Mouse (Mus musculus) CH12.LX (cell line): Measurements from ENCODE around the gene Gtf3c1. TPM values are rescaled to one million over a fixed set of nuclear protein-coding genes. Genes with fewer than 3 reads are reported as not detected.

Experiments
- DNase-seq: peaks from one replicate; pipeline ENCODE4 v3.0.0-alpha.2; 2013; ENCODE audit errors: extremely low read depth
- H3K27ac ChIP-seq: 2 replicates; pipeline ENCODE4 v1.5.1; 2012; ENCODE audit warnings: low read depth, mild to moderate bottlenecking, control low read depth, moderate library complexity; ENCODE audit not compliant: insufficient read depth
- H3K27me3 ChIP-seq: replicated peaks from 2 replicates; pipeline ENCODE3; 2012; ENCODE audit warnings: inconsistent platforms
- H3K36me3 ChIP-seq, 2 experiments: replicated peaks in 1 of 2; 2 replicates each; pipeline versions ENCODE3 to v1.6.1; 2012; ENCODE audit warnings: inconsistent platforms in 1 of 2, low read length in 1 of 2, mild to moderate bottlenecking in 1 of 2, mixed read lengths in 1 of 2, moderate library complexity in 1 of 2; ENCODE audit not compliant: control insufficient read depth in 1 of 2, insufficient read depth in 1 of 2
- H3K4me1 ChIP-seq, 2 experiments: 2 replicates each; pipeline ENCODE4 v1.6.1; 2012; ENCODE audit warnings: inconsistent platforms in 1 of 2, moderate library complexity in 1 of 2; ENCODE audit not compliant: insufficient read depth in 2 of 2, control insufficient read depth in 1 of 2
- H3K4me2 ChIP-seq: 2 replicates; pipeline ENCODE4 v1.6.1; 2012; ENCODE audit warnings: low read depth, mild to moderate bottlenecking, control low read depth; ENCODE audit not compliant: poor library complexity, insufficient read depth, severe bottlenecking
- H3K4me3 ChIP-seq, 3 experiments: fragments of 150-350 bp in 1 of 3; sonication (generic) in 1 of 3; replicated peaks in 1 of 3; 2 replicates each; pipeline versions ENCODE3 to v1.5.1; 2011 to 2012; ENCODE audit warnings: low read depth in 2 of 3, low read length in 2 of 3, mild to moderate bottlenecking in 2 of 3, moderate library complexity in 2 of 3, control low read depth in 1 of 3, improper control_type of control experiment in 1 of 3, inconsistent platforms in 1 of 3, mixed read lengths in 1 of 3; ENCODE audit not compliant: poor library complexity in 1 of 3
- H3K79me2 ChIP-seq: replicated peaks from 2 replicates; pipeline ENCODE4 v1.6.1; 2012; ENCODE audit warnings: mild to moderate bottlenecking, moderate library complexity; ENCODE audit not compliant: control insufficient read depth, poor library complexity, insufficient read depth, severe bottlenecking; ENCODE audit errors: extremely low read depth
- H3K9ac ChIP-seq: 2 replicates; pipeline ENCODE4 v1.6.1; 2012; ENCODE audit warnings: low read depth, mild to moderate bottlenecking, control low read depth, moderate library complexity; ENCODE audit not compliant: insufficient read depth
- H3K9me3 ChIP-seq: replicated peaks from 2 replicates; pipeline ENCODE3; 2012; ENCODE audit warnings: low read length, inconsistent platforms, mixed read lengths
- GABPA ChIP-seq: IDR thresholded peaks from 2 replicates; pipeline ENCODE4 v1.6.1; 2012; ENCODE audit warnings: low read depth, low read length, improper control_type of control experiment, inconsistent platforms; ENCODE audit not compliant: insufficient replicate concordance
- HCFC1 ChIP-seq: IDR thresholded peaks from 2 replicates; pipeline ENCODE4 v1.6.1; 2012; ENCODE audit warnings: low read depth, mild to moderate bottlenecking, inconsistent platforms, low read length, improper control_type of control experiment
- IRF4 ChIP-seq: IDR thresholded peaks from 2 replicates; pipeline ENCODE4 v1.6.1; 2014; ENCODE audit warnings: low read depth, mild to moderate bottlenecking, inconsistent platforms, low read length, improper control_type of control experiment
- JUN ChIP-seq: IDR thresholded peaks from 2 replicates; pipeline ENCODE4 v1.6.1; 2011; ENCODE audit warnings: low read depth, mild to moderate bottlenecking, low read length, improper control_type of control experiment, moderate library complexity; ENCODE audit not compliant: insufficient read depth
- MAFK ChIP-seq: IDR thresholded peaks from 2 replicates; pipeline ENCODE4 v1.6.1; 2011; ENCODE audit warnings: low read length, improper control_type of control experiment; ENCODE audit not compliant: insufficient replicate concordance
- MAX ChIP-seq: IDR thresholded peaks from 2 replicates; pipeline ENCODE4 v1.6.1; 2011; ENCODE audit warnings: low read length, improper control_type of control experiment
- MEF2A ChIP-seq: IDR thresholded peaks from 2 replicates; pipeline ENCODE4 v1.6.1; 2014; ENCODE audit warnings: low read depth, mild to moderate bottlenecking, inconsistent platforms, low read length, improper control_type of control experiment, borderline replicate concordance
- MYC ChIP-seq: IDR thresholded peaks from 2 replicates; pipeline ENCODE4 v1.6.1; 2011; ENCODE audit warnings: low read depth, mild to moderate bottlenecking, improper control_type of control experiment, low read length
- NELFE ChIP-seq: IDR thresholded peaks from 2 replicates; pipeline ENCODE4 v1.6.1; 2011; ENCODE audit warnings: low read depth, low read length, improper control_type of control experiment
- NRF1 ChIP-seq: IDR thresholded peaks from 2 replicates; pipeline ENCODE4 v1.6.1; 2014; ENCODE audit warnings: low read depth, mild to moderate bottlenecking, inconsistent platforms, low read length, improper control_type of control experiment, moderate library complexity
- PAX5 ChIP-seq: IDR thresholded peaks from 2 replicates; pipeline ENCODE4 v1.6.1; 2012; ENCODE audit warnings: low read length, inconsistent platforms, mixed read lengths
- POLR2A ChIP-seq: IDR thresholded peaks from 2 replicates; pipeline ENCODE4 v1.6.1; 2011; ENCODE audit warnings: low read depth, mild to moderate bottlenecking, improper control_type of control experiment, low read length
- RCOR1 ChIP-seq: conservative IDR thresholded peaks from 2 replicates; pipeline ENCODE4 v1.6.1; 2012; ENCODE audit warnings: low read depth, mild to moderate bottlenecking, inconsistent platforms, low read length, improper control_type of control experiment
- SIN3A ChIP-seq: IDR thresholded peaks from 2 replicates; pipeline ENCODE4 v1.6.1; 2012; ENCODE audit warnings: low read length, improper control_type of control experiment, inconsistent platforms
- SMC3 ChIP-seq: IDR thresholded peaks from 2 replicates; pipeline ENCODE4 v1.6.1; 2011; ENCODE audit warnings: low read depth, low read length, improper control_type of control experiment
- TBP ChIP-seq: conservative IDR thresholded peaks from 2 replicates; pipeline ENCODE4 v1.6.1; 2011; ENCODE audit warnings: low read depth, low read length, improper control_type of control experiment
- USF1 ChIP-seq: IDR thresholded peaks from 2 replicates; pipeline ENCODE4 v1.6.1; 2014; ENCODE audit warnings: low read depth, mild to moderate bottlenecking, inconsistent platforms, low read length, improper control_type of control experiment
- ZC3H11A ChIP-seq: IDR thresholded peaks from 2 replicates; pipeline ENCODE4 v1.6.1; 2012; ENCODE audit warnings: low read depth, mild to moderate bottlenecking, inconsistent platforms, low read length, improper control_type of control experiment
- ZKSCAN1 ChIP-seq: IDR thresholded peaks from 2 replicates; pipeline ENCODE4 v1.6.1; 2012; ENCODE audit warnings: low read depth, inconsistent platforms, low read length, improper control_type of control experiment, borderline replicate concordance
- dilution Hi-C: fragments of 300-500 bp; cut with MboI; formaldehyde crosslinking; loops from 2 replicates; pipeline ENCODE4 v1.14.3; 2020; ENCODE audit warnings: low sequenced_read_pairs; ENCODE audit not compliant: extremely low pct_unique_long_range_greater_than_20kb, extremely low pct_ligation_motif_present
- in situ Hi-C: fragments of 300-500 bp; cut with MboI; formaldehyde crosslinking; loops from 3 replicates; pipeline ENCODE4 v1.14.3; 2019; ENCODE audit warnings: low sequenced_read_pairs, low pct_ligation_motif_present, low pct_unique_long_range_greater_than_20kb, mixed read lengths
- polyA plus RNA-seq: library from polyadenylated mRNA; unstranded; fragments of >175 nt; gene quantifications from 2 replicates; pipeline ENCODE4 v1.2.1, GENCODE M21; 2012; ENCODE audit warnings: low read depth; ENCODE audit not compliant: insufficient read length
- total RNA-seq, 2 experiments: library from RNA; depleted of rRNA; stranded (reverse); fragments of 300-350 nt in 1 of 2; fragments of >200 nt in 1 of 2; gene quantifications; 2 replicates each; pipeline ENCODE4 v1.2.3; 2012 to 2014

The Gtf3c1 gene
- total and polyA plus RNA-seq, 3 experiments, result 20.2 to 48.4 (median 46.8) TPM

DNA sequence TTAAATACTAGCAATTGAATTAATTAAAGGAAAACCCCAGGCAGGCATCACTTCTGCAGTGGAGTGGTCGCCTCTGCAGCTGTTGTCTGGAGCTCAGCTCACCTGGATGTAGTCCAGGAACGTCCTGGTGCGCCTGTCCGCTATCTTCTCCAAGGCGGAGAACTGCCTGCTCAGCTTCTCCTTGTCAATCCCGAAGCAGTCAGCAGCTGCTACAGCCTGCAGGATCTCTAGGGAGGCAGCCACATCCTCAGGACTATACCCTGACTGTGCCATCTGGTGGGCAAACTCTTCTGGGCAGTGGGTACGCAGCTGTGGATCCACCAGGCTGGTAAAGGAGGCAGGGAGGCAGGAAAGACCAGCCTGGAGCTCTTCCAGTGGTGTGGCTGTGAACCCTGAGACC, 62.2 kb downstream of the Gtf3c1 start:
- Histone ChIP-seq H3K9me3 (no peaks in the 10 kb centered on the region), H3K4me3 (no peak overlapping the region), H3K36me3 (peaks cover 89 to 100% of the 10 kb centered on the region in 2 experiments), H3K27ac (no peak overlapping the region), H3K4me1 (no peaks in the 10 kb centered on the region), H3K27me3 (no peaks in the 10 kb centered on the region), H3K79me2 (no peaks in the 10 kb centered on the region), H3K9ac (no peak overlapping the region)
- in situ Hi-C loops, result no loop called here
- dilution Hi-C loops, result no loop called here
- DNase-seq, result no peak
- TF ChIP-seq TBP, result no peak
- TF ChIP-seq, all 38 proteins: peak for 0
- H3K4me2 ChIP-seq, result no peak overlapping the region

DNA sequence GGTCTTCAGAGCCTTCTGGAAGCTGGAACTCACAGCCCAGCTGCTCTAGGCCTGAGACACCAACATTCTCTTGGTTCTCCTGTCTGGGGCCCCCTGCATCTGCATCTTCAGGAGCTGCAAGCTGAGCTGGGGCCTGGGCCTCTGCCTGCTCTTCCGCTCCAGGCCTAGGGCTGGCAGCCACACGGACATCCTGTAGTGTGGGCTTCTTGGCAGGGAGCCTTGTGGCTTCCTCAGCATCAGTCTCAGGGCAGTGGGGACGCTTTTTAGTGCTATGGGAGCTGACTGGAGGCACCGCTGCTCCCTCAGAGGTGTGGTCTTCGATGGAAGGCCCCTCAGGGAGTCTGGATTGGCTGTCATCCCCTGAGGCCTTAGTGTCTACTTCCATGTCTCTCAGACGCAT, 63.7 kb downstream of the Gtf3c1 start:
- H3K9me3 ChIP-seq, result no peaks in the 10 kb centered on the region
- no peak for TF ChIP-seq IRF4
- TF ChIP-seq GABPA, result no peak
- no peak for TF ChIP-seq MYC
- no peak for TF ChIP-seq MEF2A
- TF ChIP-seq SIN3A, result no peak
- TF ChIP-seq RCOR1, result no peak
- TF ChIP-seq USF1, result no peak
- no peak for TF ChIP-seq SMC3
- no peak for TF ChIP-seq ZKSCAN1
- no peak for TF ChIP-seq NELFE
- TF ChIP-seq POLR2A, result no peak
- TF ChIP-seq MAX, result no peak
- TF ChIP-seq ZC3H11A, result no peak
- no peak for TF ChIP-seq JUN
- TF ChIP-seq MAFK, result no peak
- no peak for TF ChIP-seq HCFC1
- TF ChIP-seq PAX5, result no peak
- TF ChIP-seq TBP, result no peak
- no peak for TF ChIP-seq NRF1
- dilution Hi-C loops (no loop called here), in situ Hi-C loops (no loop called here)
- no peak for DNase-seq
- peaks cover 0 to 5% of the 10 kb centered on the region in 2 experiments; a peak in 2 of 4 replicates for H3K4me1 ChIP-seq
- no peaks in the 10 kb centered on the region for H3K79me2 ChIP-seq
- H3K36me3 ChIP-seq, result peaks cover 90 to 99% of the 10 kb centered on the region in 2 experiments
- no peaks in the 10 kb centered on the region for H3K27me3 ChIP-seq
- no peak overlapping the region for H3K4me2 ChIP-seq
- no peak overlapping the region for H3K27ac ChIP-seq
- H3K4me3 ChIP-seq, result no peak overlapping the region
- H3K9ac ChIP-seq, result no peak overlapping the region
